Mouse (Mus musculus): ENCODE measurements around the gene Cd300lg.

GRCm38 (mm10) chr11:102033055-102033591 lies 8.2 kb upstream of the Cd300lg start:
- no peak for TF ChIP-seq CTCF (IDR thresholded peaks at IDR 0.05)
- TF ChIP-seq POLR2A (IDR thresholded peaks at IDR 0.05; ENCODE audit: insufficient read depth, low read depth, low read length): no peak

Data from heart, adult 2 months (tissue).